Mouse (Mus musculus) testis, adult 2 months (tissue): ENCODE data around the gene Foxp1. TPM values are rescaled to one million over a fixed set of nuclear protein-coding genes. Genes with fewer than 3 reads are reported as not detected.

Experiments
- H3K27ac ChIP-seq: fragments of 200-500 bp; 2 replicates; pipeline ENCODE4 v1.5.1; 2012; ENCODE audit warnings: low read depth, low read length; ENCODE audit not compliant: control insufficient read depth, insufficient read depth
- H3K27me3 ChIP-seq: fragments of 200-500 bp; 2 replicates; pipeline ENCODE4 v1.6.1; 2012; ENCODE audit warnings: mild to moderate bottlenecking, low read length, moderate library complexity; ENCODE audit not compliant: control insufficient read depth, insufficient read depth
- H3K36me3 ChIP-seq: fragments of 200-500 bp; 2 replicates; pipeline ENCODE4 v1.6.1; 2012; ENCODE audit warnings: mild to moderate bottlenecking, low read length; ENCODE audit not compliant: control insufficient read depth, insufficient read depth
- H3K4me1 ChIP-seq: fragments of 200-500 bp; 2 replicates; pipeline ENCODE4 v1.6.1; 2012; ENCODE audit warnings: low read length; ENCODE audit not compliant: control insufficient read depth, insufficient read depth
- H3K4me3 ChIP-seq: fragments of 200-500 bp; 2 replicates; pipeline ENCODE4 v1.5.1; 2012; ENCODE audit warnings: low read depth, mild to moderate bottlenecking, low read length, moderate library complexity, mixed read lengths; ENCODE audit not compliant: control insufficient read depth
- CTCF ChIP-seq: fragments of 200-500 bp; IDR thresholded peaks from 2 replicates; pipeline ENCODE4 v1.5.1; 2012; ENCODE audit warnings: low read depth, mild to moderate bottlenecking, inconsistent platforms, low read length, moderate library complexity; ENCODE audit not compliant: control insufficient read depth, insufficient read depth, insufficient replicate concordance
- POLR2A ChIP-seq: fragments of 200-500 bp; IDR thresholded peaks from 2 replicates; pipeline ENCODE4 v1.6.1; 2012; ENCODE audit warnings: low read depth, mild to moderate bottlenecking, inconsistent platforms, low read length, moderate library complexity; ENCODE audit not compliant: control insufficient read depth
- polyA plus RNA-seq: library from polyadenylated mRNA; depleted of rRNA; stranded (reverse); fragments of >200 nt; gene quantifications from 2 replicates; pipeline ENCODE4 v1.2.3, GENCODE M21; 2012

Foxp1 gene
- polyA plus RNA-seq, 1 experiment = 34.8 TPM

GRCm38 (mm10) chr6:99309466-99310170, 212.9 kb downstream of the Foxp1 start:
- H3K27ac ChIP-seq = no peak overlapping the region

GRCm38 (mm10) chr6:99305751-99306150, 216.8 kb downstream of the Foxp1 start:
- no peak overlapping the region for H3K27ac ChIP-seq
- TF ChIP-seq POLR2A = no peak
- TF ChIP-seq CTCF = no peak
- no peaks in the 10 kb centered on the region for H3K27me3 ChIP-seq
- H3K4me3 ChIP-seq = no peak overlapping the region
- no peaks in the 10 kb centered on the region for H3K36me3 ChIP-seq
- H3K4me1 ChIP-seq = no peaks in the 10 kb centered on the region

More at GRCm38 (mm10) chr6:99309466-99310170, 212.9 kb downstream of the Foxp1 start:
- TF ChIP-seq POLR2A = no peak
- no peak for TF ChIP-seq CTCF
- H3K36me3 ChIP-seq = no peaks in the 10 kb centered on the region
- H3K4me3 ChIP-seq = no peak overlapping the region
- H3K27me3 ChIP-seq = no peaks in the 10 kb centered on the region
- no peaks in the 10 kb centered on the region for H3K4me1 ChIP-seq

GRCm38 (mm10) chr6:99305236-99305635, 217.3 kb downstream of the Foxp1 start:
- no peak overlapping the region for H3K27ac ChIP-seq
- TF ChIP-seq CTCF (no peak), POLR2A (no peak)
- no peak overlapping the region for H3K4me3 ChIP-seq
- H3K4me1 ChIP-seq = no peaks in the 10 kb centered on the region
- H3K36me3 ChIP-seq = no peaks in the 10 kb centered on the region
- no peaks in the 10 kb centered on the region for H3K27me3 ChIP-seq

- Histone ChIP-seq H3K4me3 (no peak overlapping the region), H3K36me3 (no peaks in the 10 kb centered on the region), H3K4me1 (no peaks in the 10 kb centered on the region), H3K27me3 (no peaks in the 10 kb centered on the region), H3K27ac (no peak overlapping the region)
- TF ChIP-seq POLR2A (no peak), CTCF (no peak)
Observed at GRCm38 (mm10) chr6:99302662-99303435, 219.7 kb downstream of the Foxp1 start.

- Histone ChIP-seq H3K4me1 (no peaks in the 10 kb centered on the region), H3K36me3 (no peaks in the 10 kb centered on the region), H3K4me3 (no peak overlapping the region), H3K27ac (no peak overlapping the region), H3K27me3 (no peaks in the 10 kb centered on the region)
- no peak for TF ChIP-seq POLR2A
- TF ChIP-seq CTCF = no peak
Observed at GRCm38 (mm10) chr6:99301923-99302322, 220.6 kb downstream of the Foxp1 start.

GRCm38 (mm10) chr6:99300235-99300634, 222.3 kb downstream of the Foxp1 start:
- no peaks in the 10 kb centered on the region for H3K36me3 ChIP-seq
- H3K27ac ChIP-seq = no peak overlapping the region
- TF ChIP-seq POLR2A = no peak
- no peak for TF ChIP-seq CTCF
- H3K4me3 ChIP-seq = no peak overlapping the region
- no peaks in the 10 kb centered on the region for H3K4me1 ChIP-seq
- H3K27me3 ChIP-seq = no peaks in the 10 kb centered on the region

GRCm38 (mm10) chr6:99299196-99299595, 223.3 kb downstream of the Foxp1 start:
- TF ChIP-seq CTCF (no peak), POLR2A (no peak)
- Histone ChIP-seq H3K27me3 (no peaks in the 10 kb centered on the region), H3K4me1 (no peaks in the 10 kb centered on the region), H3K4me3 (no peak overlapping the region), H3K27ac (no peak overlapping the region), H3K36me3 (no peaks in the 10 kb centered on the region)

- Histone ChIP-seq H3K36me3 (no peaks in the 10 kb centered on the region), H3K4me1 (no peaks in the 10 kb centered on the region), H3K27me3 (no peaks in the 10 kb centered on the region), H3K27ac (no peak overlapping the region), H3K4me3 (no peak overlapping the region)
- TF ChIP-seq CTCF (no peak), POLR2A (no peak)
Observed at GRCm38 (mm10) chr6:99297535-99297934, 225.0 kb downstream of the Foxp1 start.
